Mouse (Mus musculus) spleen, adult 2 months (tissue): ENCODE measurements around the gene Ptprm. TPM values are rescaled to one million over a fixed set of nuclear protein-coding genes. Genes with fewer than 3 reads are reported as not detected.

Source experiments
- DNase-seq, 2 experiments: peaks; one replicate each; pipeline versions ENCODE4 v3.0.0 to v3.0.0-alpha.2; 2012 to 2021; ENCODE audit warnings: low spot score in 2 of 2, low read depth in 1 of 2
- H3K27ac ChIP-seq: fragments of 200-500 bp; 2 replicates; pipeline ENCODE4 v1.5.1; 2012; ENCODE audit warnings: low read length, inconsistent platforms; ENCODE audit not compliant: insufficient read depth
- H3K27me3 ChIP-seq: fragments of 200-500 bp; 2 replicates; pipeline ENCODE4 v1.6.1; 2012; ENCODE audit warnings: mild to moderate bottlenecking, moderate library complexity, low read length, inconsistent platforms; ENCODE audit not compliant: control insufficient read depth, insufficient read depth
- H3K36me3 ChIP-seq: fragments of 200-500 bp; 2 replicates; pipeline ENCODE4 v1.6.1; 2012; ENCODE audit warnings: mild to moderate bottlenecking, low read length, inconsistent platforms; ENCODE audit not compliant: control insufficient read depth, insufficient read depth
- H3K4me1 ChIP-seq: fragments of 200-500 bp; 2 replicates; pipeline ENCODE4 v1.6.1; 2011; ENCODE audit warnings: inconsistent platforms; ENCODE audit not compliant: control insufficient read depth, insufficient read depth, insufficient read length
- H3K4me3 ChIP-seq: fragments of 200-500 bp; 2 replicates; pipeline ENCODE4 v1.5.1; 2011; ENCODE audit warnings: mild to moderate bottlenecking, inconsistent platforms; ENCODE audit not compliant: insufficient read depth, insufficient read length; ENCODE audit errors: extremely low read depth
- CTCF ChIP-seq: fragments of 200-500 bp; IDR thresholded peaks from 2 replicates; pipeline ENCODE4 v1.5.1; 2011; ENCODE audit warnings: mild to moderate bottlenecking, inconsistent platforms; ENCODE audit not compliant: insufficient read depth, insufficient read length, insufficient replicate concordance; ENCODE audit errors: extremely low read depth
- POLR2A ChIP-seq: fragments of 200-500 bp; IDR thresholded peaks from 2 replicates; pipeline ENCODE4 v1.6.1; 2011; ENCODE audit warnings: low read depth, low read length, inconsistent platforms
- WGBS: fragments of 180-500 bp; shearing (Covaris S2); methylation state at CpG from one replicate; pipeline ENCODE4 v1.1.7; 2018; 5-methylcytosine and 5-hydroxymethylcytosine counted together
- polyA plus RNA-seq: library from polyadenylated mRNA; depleted of rRNA; stranded (reverse); fragments of >200 nt; gene quantifications from 2 replicates; pipeline ENCODE4 v1.2.3, GENCODE M21; 2012

Ptprm gene
- polyA plus RNA-seq, 1 experiment, result 5.0 TPM

DNA sequence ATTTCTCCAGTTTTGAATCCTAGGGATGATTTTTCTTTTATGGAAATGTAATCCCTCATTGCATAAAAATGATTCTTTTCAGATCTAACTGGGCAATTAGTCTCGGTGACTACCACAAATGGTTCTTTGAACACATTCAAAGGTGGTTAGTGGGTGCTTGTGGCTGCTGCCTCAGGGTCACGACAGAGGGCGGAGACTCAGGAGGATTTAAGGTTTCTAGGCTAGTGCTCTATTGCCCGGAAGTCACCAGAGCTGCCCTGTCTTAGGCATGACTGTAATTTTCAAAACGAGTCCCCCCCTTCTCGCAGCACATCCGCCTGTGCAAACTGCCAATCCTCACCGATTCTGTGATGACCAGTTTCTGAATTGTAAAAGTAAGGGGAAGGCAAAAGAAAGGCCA is 683.0 kb downstream of the Ptprm start:
- DNase-seq, result no peak
- 87% methylated on average over 8 of the region's 8 CpGs for WGBS
- Histone ChIP-seq H3K4me3 (no peak overlapping the region), H3K4me1 (no peaks in the 10 kb centered on the region), H3K36me3 (no peaks in the 10 kb centered on the region), H3K27ac (no peak overlapping the region), H3K27me3 (no peaks in the 10 kb centered on the region)
- TF ChIP-seq POLR2A (no peak), CTCF (no peak)

DNA sequence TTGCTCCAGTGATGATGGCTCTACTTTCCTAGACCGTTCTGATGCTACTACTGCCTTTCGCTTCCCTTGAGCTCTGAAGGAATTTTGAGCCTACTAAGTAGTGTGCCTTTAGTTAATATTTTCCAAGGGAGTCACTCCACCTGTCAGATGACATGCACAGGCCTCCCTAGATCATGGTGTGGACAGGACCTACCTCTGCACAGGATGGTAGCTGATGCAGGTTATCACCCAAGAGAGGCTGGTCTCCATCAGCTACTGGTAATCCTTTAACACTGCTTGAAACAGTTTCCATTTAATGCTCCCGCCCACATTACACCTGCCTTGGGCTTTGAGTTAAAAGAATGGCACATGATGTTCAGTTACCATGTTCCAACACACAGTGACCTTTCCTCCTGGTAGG is 688.5 kb downstream of the Ptprm start:
- 90% methylated on average over 3 of the region's 3 CpGs for WGBS
- DNase-seq, result no peak
- Histone ChIP-seq H3K4me1 (no peaks in the 10 kb centered on the region), H3K4me3 (no peak overlapping the region), H3K27ac (no peak overlapping the region), H3K36me3 (no peaks in the 10 kb centered on the region), H3K27me3 (no peaks in the 10 kb centered on the region)
- TF ChIP-seq POLR2A (no peak), CTCF (no peak)

DNA sequence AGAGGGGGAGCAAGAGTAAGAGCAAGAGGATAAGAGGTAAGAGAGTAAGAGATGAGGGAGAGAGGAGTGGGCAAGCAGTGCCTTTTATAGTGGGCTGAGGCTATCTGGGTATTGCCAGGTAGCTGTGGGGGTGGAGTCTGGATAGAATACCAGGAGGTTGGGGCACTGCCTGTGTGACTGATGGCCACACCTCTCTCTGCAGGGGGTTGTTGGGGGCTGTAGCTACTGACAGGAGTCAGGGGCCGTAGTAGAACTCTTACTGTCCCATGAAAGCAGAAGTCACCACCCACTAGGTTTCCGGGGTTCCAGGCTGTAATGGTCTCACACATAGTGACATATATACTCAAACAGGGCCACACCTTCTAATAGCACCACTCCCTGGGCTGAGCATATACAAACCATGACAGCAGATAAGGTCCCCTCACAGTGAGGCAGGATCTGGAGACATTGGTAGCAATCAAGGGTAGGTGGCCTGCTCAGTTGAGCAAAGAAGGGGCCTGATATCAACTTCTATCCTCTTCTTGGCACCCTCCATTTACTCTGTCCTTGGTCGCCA is 689.0 kb downstream of the Ptprm start:
- Histone ChIP-seq H3K4me3 (no peak overlapping the region), H3K27ac (no peak overlapping the region), H3K27me3 (no peaks in the 10 kb centered on the region), H3K4me1 (no peaks in the 10 kb centered on the region), H3K36me3 (no peaks in the 10 kb centered on the region)
- TF ChIP-seq CTCF, result no peak
- 86% methylated on average over 3 of the region's 3 CpGs for WGBS
- DNase-seq, result no peak

DNA sequence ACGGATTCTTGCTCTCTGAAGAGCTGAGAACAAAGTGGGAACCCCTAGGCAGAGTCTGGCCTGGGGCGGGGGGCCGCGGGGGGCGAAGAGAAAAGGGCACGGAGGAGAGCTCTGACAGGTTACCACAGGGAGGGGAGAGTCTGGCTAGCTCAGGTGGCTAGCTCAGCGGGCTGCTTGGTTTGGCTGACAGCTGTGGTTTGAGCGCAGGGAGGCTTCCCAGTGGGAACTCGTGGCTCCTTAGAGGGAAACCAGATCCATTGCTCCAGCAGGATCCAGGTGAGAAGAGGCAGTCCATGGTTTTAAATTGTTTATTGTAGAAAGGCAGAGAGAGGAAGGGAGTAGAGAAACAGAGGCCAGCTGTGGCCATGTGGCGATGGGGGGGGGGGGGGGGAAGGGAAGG is 689.5 kb downstream of the Ptprm start:
- no peak overlapping the region for H3K4me3 ChIP-seq
- H3K27ac ChIP-seq, result no peak overlapping the region
- DNase-seq, result no peak
- TF ChIP-seq POLR2A (no peak), CTCF (no peak)
- H3K36me3 ChIP-seq, result no peaks in the 10 kb centered on the region
- WGBS, result 87% methylated on average over 10 of the region's 10 CpGs
- H3K4me1 ChIP-seq, result no peaks in the 10 kb centered on the region
- no peaks in the 10 kb centered on the region for H3K27me3 ChIP-seq

DNA sequence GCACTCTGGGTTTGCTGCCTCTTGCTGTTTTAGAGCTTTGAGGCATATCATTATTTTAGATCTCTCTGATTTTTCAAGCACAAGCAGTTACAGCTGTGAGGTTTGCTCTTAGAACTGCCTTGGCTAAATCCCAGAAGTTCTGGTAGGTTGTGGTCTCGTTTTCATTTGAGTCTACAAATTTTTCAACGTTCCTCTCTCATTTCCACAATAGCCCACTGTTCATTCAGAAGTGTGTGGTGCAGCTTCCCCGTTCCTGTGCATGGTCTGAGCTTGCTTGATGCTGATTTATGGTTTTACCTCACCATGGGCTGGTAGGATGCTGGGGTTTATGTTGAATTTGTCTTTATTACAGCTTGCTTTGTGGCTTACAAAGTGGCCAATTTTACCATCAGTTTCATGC is 695.0 kb downstream of the Ptprm start:
- H3K4me3 ChIP-seq, result no peak overlapping the region
- no peaks in the 10 kb centered on the region for H3K27me3 ChIP-seq
- WGBS, result 19% methylated on average over 3 of the region's 3 CpGs
- no peak for TF ChIP-seq POLR2A
- no peak for TF ChIP-seq CTCF
- DNase-seq, result no peak
- H3K4me1 ChIP-seq, result no peaks in the 10 kb centered on the region
- no peaks in the 10 kb centered on the region for H3K36me3 ChIP-seq
- no peak overlapping the region for H3K27ac ChIP-seq

DNA sequence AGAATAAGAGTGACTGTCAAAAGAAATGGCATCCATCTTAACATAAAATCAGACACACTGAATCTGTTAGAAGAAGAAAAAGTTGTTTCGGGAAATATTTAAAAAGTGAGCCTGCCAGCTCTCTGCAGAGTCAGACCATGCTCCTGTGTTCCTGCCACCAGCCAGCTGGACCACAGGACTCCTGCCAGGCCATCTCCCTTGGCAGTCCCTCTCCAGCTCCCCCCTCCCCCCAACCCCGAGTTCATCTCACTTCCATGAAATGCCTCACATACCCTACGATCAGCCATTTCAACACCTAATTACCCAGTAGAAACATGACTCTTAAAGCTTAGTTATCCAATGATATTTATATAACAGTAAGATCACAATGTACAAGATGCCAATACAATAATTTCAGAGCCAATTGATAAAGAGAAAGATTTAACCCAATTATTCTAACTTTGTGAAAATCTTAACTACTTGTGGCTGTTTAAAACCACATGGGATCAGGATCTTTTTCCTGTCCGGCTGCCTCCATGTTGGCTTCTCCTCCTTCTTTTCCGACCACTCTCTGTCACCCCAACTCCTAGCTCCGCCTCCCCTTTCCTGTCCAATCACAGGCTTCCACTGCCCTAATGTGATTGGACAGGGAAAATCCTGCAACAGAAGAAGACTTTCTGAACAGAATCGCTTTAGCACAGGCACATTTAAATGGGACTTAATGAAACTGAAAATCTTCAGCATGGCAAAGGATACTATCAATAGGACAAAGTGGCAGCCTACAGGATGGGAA is 716.1 kb downstream of the Ptprm start:
- Histone ChIP-seq H3K36me3 (no peaks in the 10 kb centered on the region), H3K4me1 (no peaks in the 10 kb centered on the region), H3K27ac (no peak overlapping the region), H3K27me3 (no peaks in the 10 kb centered on the region), H3K4me3 (no peak overlapping the region)
- WGBS, result 88% methylated on average over 7 of the region's 7 CpGs
- TF ChIP-seq CTCF (no peak), POLR2A (no peak)
- no peak for DNase-seq

DNA sequence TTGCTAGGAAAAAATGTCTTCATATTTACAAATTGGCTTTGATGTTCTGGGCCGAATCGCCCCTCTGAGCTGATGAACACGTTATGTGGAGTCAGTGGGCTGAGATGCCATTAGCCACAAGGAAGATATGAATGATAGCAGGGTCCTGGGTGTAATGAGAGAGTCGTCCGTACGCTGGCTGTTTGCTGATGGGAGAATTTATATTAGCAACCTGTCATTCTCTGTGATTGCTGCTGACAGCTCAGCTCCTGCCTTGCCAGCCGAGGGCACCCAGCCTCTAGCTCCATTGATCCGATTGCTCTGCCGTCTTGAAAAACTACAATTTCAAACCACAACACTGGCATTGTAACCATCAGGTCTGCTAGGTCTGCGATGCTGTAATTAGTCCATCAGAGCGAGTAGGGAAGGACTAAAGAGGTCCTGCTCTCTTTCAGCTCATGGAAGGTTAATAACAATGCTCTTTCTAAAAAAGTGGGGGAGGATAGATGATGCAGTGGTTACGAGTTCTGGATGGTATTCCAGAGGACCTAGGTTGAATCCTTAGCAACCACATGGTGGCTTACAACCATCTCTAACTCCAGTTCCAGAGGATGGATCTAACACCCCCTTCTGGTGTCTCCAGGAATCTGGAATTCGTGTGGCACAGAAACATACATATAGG is 734.1 kb downstream of the Ptprm start:
- WGBS, result 86% methylated on average over 13 of the region's 13 CpGs
- DNase-seq, result no peak
- H3K36me3 ChIP-seq, result no peaks in the 10 kb centered on the region
- H3K27me3 ChIP-seq, result no peaks in the 10 kb centered on the region
- no peak for TF ChIP-seq POLR2A
- TF ChIP-seq CTCF, result no peak
- H3K4me1 ChIP-seq, result no peaks in the 10 kb centered on the region
- H3K27ac ChIP-seq, result no peak overlapping the region
- no peak overlapping the region for H3K4me3 ChIP-seq
